Mouse (Mus musculus): ENCODE measurements around the gene Rasd1. TPM values are rescaled to one million over a fixed set of nuclear protein-coding genes. Genes with fewer than 3 reads are reported as not detected.

The Rasd1 gene
- 9.6 to 12.4 TPM (median 11.2 TPM) in 4 replicates for total RNA-seq (2023; ENCODE audit: inconsistent age)

DNA sequence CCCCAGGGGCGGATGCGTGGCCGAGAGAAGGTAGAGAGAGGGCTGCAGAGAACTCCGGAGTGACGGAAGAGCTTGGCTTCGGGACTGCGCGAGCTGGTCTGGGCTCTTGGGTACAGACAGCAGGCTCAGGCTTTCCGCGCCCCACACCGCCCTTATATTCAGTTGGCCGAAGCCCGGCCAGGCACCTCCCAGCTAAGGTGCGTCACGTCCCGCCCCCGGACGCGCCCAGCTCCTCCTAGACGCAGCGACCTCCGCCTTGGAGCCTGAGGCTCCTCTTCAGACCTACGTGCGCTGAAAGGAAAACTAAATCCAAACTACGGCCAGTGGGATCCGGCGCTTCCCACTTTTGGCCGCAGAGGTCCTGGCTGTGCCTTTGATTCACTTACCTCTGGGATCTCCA, at the start of gene Rasd1:
Gene Rasd1 (minus strand): TSS at position 127 of the 400 bp plus-strand sequence.

DNA sequence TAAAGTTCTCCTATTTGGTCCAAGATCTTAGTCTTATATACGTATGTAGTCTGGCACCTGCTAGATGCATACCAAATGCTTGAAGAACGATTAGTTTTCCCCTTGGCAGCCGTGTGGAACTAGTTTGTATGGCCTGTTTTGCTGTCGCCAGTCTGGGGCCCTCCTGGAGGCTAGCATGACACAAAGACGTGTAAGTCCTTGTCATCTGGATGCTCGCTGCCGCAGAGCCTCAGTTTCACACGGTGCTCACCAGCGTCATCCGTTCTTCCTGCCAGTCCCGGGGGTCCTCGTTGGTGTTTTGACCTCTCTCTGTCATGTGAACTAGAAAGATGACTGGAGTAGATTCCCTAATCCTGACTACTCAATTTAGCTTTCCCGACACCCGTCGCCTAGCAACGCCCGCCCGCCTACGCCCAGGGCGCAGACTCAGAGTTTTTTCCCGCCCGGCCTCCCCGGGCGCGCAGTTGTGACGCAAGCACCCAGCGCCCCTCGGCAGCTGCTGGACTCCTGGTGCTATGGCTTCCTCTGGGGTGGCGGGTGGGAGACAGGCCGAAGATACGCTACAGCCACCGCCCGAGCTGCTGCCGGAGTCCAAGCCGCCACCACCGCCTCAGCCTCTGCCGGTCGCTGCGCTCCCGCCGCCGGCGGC, 16.9 kb downstream of the Rasd1 start, which contains the start of gene Med9:
Gene Med9 (plus strand): TSS at position 455 of the 649 bp plus-strand sequence.

Other genes with a start within 250 kb of the Rasd1 start
- 0.30 to 0.70 TPM (median 0.48 TPM) in 4 replicates for gene Pld6, start 177.3 kb downstream of the Rasd1 start, total RNA-seq (2023; ENCODE audit: inconsistent age)
- gene Flcn, start 154.9 kb downstream of the Rasd1 start, total RNA-seq (2023; ENCODE audit: inconsistent age), result 112 to 130 TPM (median 124 TPM) in 4 replicates
- gene Nt5m, start 125.5 kb downstream of the Rasd1 start, total RNA-seq (2023; ENCODE audit: inconsistent age), result 10.5 to 12.7 TPM (median 12.0 TPM) in 4 replicates
- 87.8 to 99.2 TPM (median 91.3 TPM) in 4 replicates for gene Cops3, start 125.1 kb downstream of the Rasd1 start, total RNA-seq (2023; ENCODE audit: inconsistent age)
- 8.8 to 10.5 TPM (median 9.3 TPM) in 4 replicates for gene Med9, start 16.7 kb downstream of the Rasd1 start, total RNA-seq (2023; ENCODE audit: inconsistent age)
- gene Pemt, start 81.5 kb upstream of the Rasd1 start, total RNA-seq (2023; ENCODE audit: inconsistent age), result 0.74 to 3.9 TPM in 2 of 4 replicates, not detected in the others
- gene Rai1, start 140.1 kb upstream of the Rasd1 start, total RNA-seq (2023; ENCODE audit: inconsistent age), result 44.7 to 54.6 TPM (median 48.8 TPM) in 4 replicates

Data from B cell, adult (primary cell).